Mouse (Mus musculus): ENCODE data around the gene Abat. TPM values are rescaled to one million over a fixed set of nuclear protein-coding genes. Genes with fewer than 3 reads are reported as not detected.

The Abat gene
- polyA plus RNA-seq, 1 experiment from 2014 or later, result 106 TPM

- H3K4me2 ChIP-seq (ENCODE audit: low read length), result no peak overlapping the region
- H3K27ac ChIP-seq (ENCODE audit: low read depth, low read length), result no peak overlapping the region
- peaks cover 21% of the 10 kb centered on the region for H3K4me1 ChIP-seq (ENCODE audit: control insufficient read depth, insufficient read depth, low read depth, low read length)
- no peak for ATAC-seq
- no peak overlapping the region for H3K4me3 ChIP-seq (ENCODE audit: low read length)
- no peak overlapping the region for H3K9ac ChIP-seq (ENCODE audit: low read depth, low read length)
- no peaks in the 10 kb centered on the region for H3K9me3 ChIP-seq (ENCODE audit: control insufficient read depth, low read length)
- 74% methylated on average over 7 of the region's 7 CpGs for WGBS
- H3K27me3 ChIP-seq (replicated peaks; ENCODE audit: control insufficient read depth, insufficient read depth, low read length), result no peaks in the 10 kb centered on the region
- H3K36me3 ChIP-seq (ENCODE audit: control insufficient read depth, insufficient read depth, low read length), result no peaks in the 10 kb centered on the region
Observed at GRCm38 (mm10) chr16:8525877-8526276, 12.6 kb downstream of the Abat start.

DNA sequence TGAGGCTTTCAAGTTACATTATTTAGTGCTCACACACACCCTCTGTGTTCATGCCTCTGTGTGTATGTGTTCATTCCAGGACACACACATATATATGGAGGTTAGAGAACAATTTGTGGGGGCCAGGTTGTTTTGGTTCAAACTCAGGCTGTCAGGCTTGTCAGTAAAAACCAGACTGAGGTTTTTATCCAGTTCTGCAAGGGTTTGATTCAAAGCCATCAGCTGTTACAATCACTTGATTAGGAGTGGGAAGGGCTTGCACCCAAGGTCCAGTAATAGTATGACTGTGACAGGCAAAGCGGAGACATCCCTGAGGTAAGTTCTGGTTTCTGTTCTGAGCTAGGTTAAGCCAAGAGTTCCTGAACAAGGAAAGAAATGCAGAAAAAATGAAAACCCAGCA is 16.2 kb downstream of the Abat start:
- ATAC-seq, result no peak
- Histone ChIP-seq H3K9me3 (ENCODE audit: control insufficient read depth, low read length) (no peaks in the 10 kb centered on the region), H3K4me1 (ENCODE audit: control insufficient read depth, insufficient read depth, low read depth, low read length) (peaks cover 2% of the 10 kb centered on the region), H3K9ac (ENCODE audit: low read depth, low read length) (no peak overlapping the region), H3K27ac (ENCODE audit: low read depth, low read length) (no peak overlapping the region; the same call in 1 of the 2 replicates), H3K27me3 (replicated peaks; ENCODE audit: control insufficient read depth, insufficient read depth, low read length) (no peaks in the 10 kb centered on the region), H3K4me3 (ENCODE audit: low read length) (no peak overlapping the region), H3K36me3 (ENCODE audit: control insufficient read depth, insufficient read depth, low read length) (no peaks in the 10 kb centered on the region), H3K4me2 (ENCODE audit: low read length) (no peak overlapping the region)
- 93% methylated on average over 1 of the region's 1 CpGs for WGBS

GRCm38 (mm10) chr16:8530018-8530417 is 16.8 kb downstream of the Abat start:
- Histone ChIP-seq H3K9me3 (ENCODE audit: control insufficient read depth, low read length) (no peaks in the 10 kb centered on the region), H3K27ac (ENCODE audit: low read depth, low read length) (no peak overlapping the region; the same call in 1 of the 2 replicates), H3K4me2 (ENCODE audit: low read length) (no peak overlapping the region), H3K36me3 (ENCODE audit: control insufficient read depth, insufficient read depth, low read length) (no peaks in the 10 kb centered on the region), H3K4me3 (ENCODE audit: low read length) (no peak overlapping the region), H3K4me1 (ENCODE audit: control insufficient read depth, insufficient read depth, low read depth, low read length) (peaks cover under 1% of the 10 kb centered on the region; the same call in 1 of the 2 replicates), H3K27me3 (replicated peaks; ENCODE audit: control insufficient read depth, insufficient read depth, low read length) (no peaks in the 10 kb centered on the region), H3K9ac (ENCODE audit: low read depth, low read length) (no peak overlapping the region)
- ATAC-seq, result no peak
- WGBS, result 67% methylated on average over 14 of the region's 14 CpGs

DNA sequence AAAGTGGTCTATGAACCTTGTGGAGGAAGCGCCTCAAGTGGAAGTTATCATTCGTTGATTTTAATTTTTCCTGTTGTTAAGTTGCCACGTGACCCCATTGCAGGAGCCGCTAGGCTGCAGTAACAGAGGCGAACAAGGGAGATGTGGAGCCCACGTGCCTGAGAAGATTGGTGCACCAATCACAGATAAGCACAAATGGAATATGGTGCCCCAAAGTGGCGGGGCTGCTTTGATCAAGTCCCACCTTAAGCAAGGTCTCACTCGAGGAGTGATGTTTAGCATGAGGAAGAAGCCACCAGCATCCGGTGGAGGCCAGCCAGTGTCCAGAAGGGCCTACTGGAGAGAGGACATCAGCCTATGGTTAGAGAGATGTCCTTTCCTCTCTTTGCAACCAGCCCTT is 19.2 kb downstream of the Abat start:
- H3K27me3 ChIP-seq (replicated peaks; ENCODE audit: control insufficient read depth, insufficient read depth, low read length), result no peaks in the 10 kb centered on the region
- H3K4me1 ChIP-seq (ENCODE audit: control insufficient read depth, insufficient read depth, low read depth, low read length), result peaks cover 2% of the 10 kb centered on the region; the same call in 1 of the 2 replicates
- H3K27ac ChIP-seq (ENCODE audit: low read depth, low read length), result no peak overlapping the region
- H3K9ac ChIP-seq (ENCODE audit: low read depth, low read length), result no peak overlapping the region
- no peaks in the 10 kb centered on the region for H3K36me3 ChIP-seq (ENCODE audit: control insufficient read depth, insufficient read depth, low read length)
- 91% methylated on average over 9 of the region's 9 CpGs for WGBS
- H3K4me3 ChIP-seq (ENCODE audit: low read length), result no peak overlapping the region
- H3K9me3 ChIP-seq (ENCODE audit: control insufficient read depth, low read length), result no peaks in the 10 kb centered on the region
- H3K4me2 ChIP-seq (ENCODE audit: low read length), result no peak overlapping the region
- no peak for ATAC-seq

- no peaks in the 10 kb centered on the region for H3K27me3 ChIP-seq (replicated peaks; ENCODE audit: control insufficient read depth, insufficient read depth, low read length)
- H3K4me1 ChIP-seq (ENCODE audit: control insufficient read depth, insufficient read depth, low read depth, low read length), result peaks cover 2% of the 10 kb centered on the region
- H3K4me2 ChIP-seq (ENCODE audit: low read length), result no peak overlapping the region
- no peaks in the 10 kb centered on the region for H3K9me3 ChIP-seq (ENCODE audit: control insufficient read depth, low read length)
- WGBS, result 81% methylated on average over 7 of the region's 7 CpGs
- no peak for ATAC-seq
- H3K36me3 ChIP-seq (ENCODE audit: control insufficient read depth, insufficient read depth, low read length), result no peaks in the 10 kb centered on the region
- H3K27ac ChIP-seq (ENCODE audit: low read depth, low read length), result no peak overlapping the region
- no peak overlapping the region for H3K4me3 ChIP-seq (ENCODE audit: low read length)
- H3K9ac ChIP-seq (ENCODE audit: low read depth, low read length), result no peak overlapping the region
Observed at GRCm38 (mm10) chr16:8532894-8533293, 19.7 kb downstream of the Abat start.

- H3K4me3 ChIP-seq (ENCODE audit: low read length), result no peak overlapping the region
- peaks cover 3% of the 10 kb centered on the region for H3K4me1 ChIP-seq (ENCODE audit: control insufficient read depth, insufficient read depth, low read depth, low read length)
- no peak overlapping the region for H3K4me2 ChIP-seq (ENCODE audit: low read length)
- H3K36me3 ChIP-seq (ENCODE audit: control insufficient read depth, insufficient read depth, low read length), result no peaks in the 10 kb centered on the region
- H3K27me3 ChIP-seq (replicated peaks; ENCODE audit: control insufficient read depth, insufficient read depth, low read length), result no peaks in the 10 kb centered on the region
- 95% methylated on average over 6 of the region's 6 CpGs for WGBS
- no peak overlapping the region for H3K27ac ChIP-seq (ENCODE audit: low read depth, low read length)
- ATAC-seq, result no peak
- H3K9ac ChIP-seq (ENCODE audit: low read depth, low read length), result no peak overlapping the region
- H3K9me3 ChIP-seq (ENCODE audit: control insufficient read depth, low read length), result no peaks in the 10 kb centered on the region
Observed at GRCm38 (mm10) chr16:8533477-8533876, 20.2 kb downstream of the Abat start.

DNA sequence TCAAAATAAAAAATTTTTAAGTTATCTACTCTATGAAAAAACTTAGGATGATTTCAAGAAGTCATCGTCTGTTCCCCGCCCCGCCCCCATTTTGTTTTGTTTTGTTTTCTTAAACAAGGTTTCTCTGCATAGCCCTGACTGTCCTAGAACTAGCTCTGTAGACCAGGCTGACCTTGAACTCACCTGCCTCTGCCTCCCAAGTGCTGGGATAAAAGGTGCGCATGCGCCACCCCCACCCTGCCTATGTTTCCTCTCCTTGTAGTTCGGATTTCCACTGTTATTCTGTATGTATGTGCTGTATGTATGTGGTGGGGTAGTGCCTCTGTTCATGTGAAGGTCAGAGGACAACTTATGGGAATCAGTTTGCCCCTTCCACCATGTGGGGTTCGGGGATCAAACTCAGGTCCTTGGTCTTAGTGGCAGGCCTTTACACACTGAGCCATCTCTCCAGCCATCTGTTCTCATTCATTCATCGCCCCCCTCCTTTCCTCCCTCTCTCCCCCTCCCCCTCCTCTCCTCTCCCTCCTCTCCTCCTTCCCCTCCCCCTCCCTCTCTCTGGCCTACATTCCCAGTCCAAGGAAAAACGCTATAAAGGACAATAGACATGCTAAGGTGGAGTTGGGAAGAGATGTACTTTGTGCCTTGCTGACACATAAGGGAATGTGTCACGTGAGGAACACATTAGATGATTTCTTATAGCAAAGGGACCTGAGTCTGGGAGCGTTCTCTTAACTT is 21.4 kb downstream of the Abat start:
- H3K27me3 ChIP-seq (replicated peaks; ENCODE audit: control insufficient read depth, insufficient read depth, low read length), result no peaks in the 10 kb centered on the region
- no peaks in the 10 kb centered on the region for H3K36me3 ChIP-seq (ENCODE audit: control insufficient read depth, insufficient read depth, low read length)
- WGBS, result 83% methylated on average over 11 of the region's 11 CpGs
- no peak overlapping the region for H3K4me2 ChIP-seq (ENCODE audit: low read length)
- H3K9me3 ChIP-seq (ENCODE audit: control insufficient read depth, low read length), result no peaks in the 10 kb centered on the region
- no peak for ATAC-seq
- no peak overlapping the region for H3K4me3 ChIP-seq (ENCODE audit: low read length)
- H3K9ac ChIP-seq (ENCODE audit: low read depth, low read length), result no peak overlapping the region
- H3K27ac ChIP-seq (ENCODE audit: low read depth, low read length), result no peak overlapping the region
- peaks cover 15% of the 10 kb centered on the region for H3K4me1 ChIP-seq (ENCODE audit: control insufficient read depth, insufficient read depth, low read depth, low read length)

GRCm38 (mm10) chr16:8535411-8535810 is 22.2 kb downstream of the Abat start:
- no peak overlapping the region for H3K4me3 ChIP-seq (ENCODE audit: low read length)
- no peak for ATAC-seq
- no peaks in the 10 kb centered on the region for H3K9me3 ChIP-seq (ENCODE audit: control insufficient read depth, low read length)
- H3K9ac ChIP-seq (ENCODE audit: low read depth, low read length), result no peak overlapping the region
- no peak overlapping the region for H3K27ac ChIP-seq (ENCODE audit: low read depth, low read length)
- H3K4me1 ChIP-seq (ENCODE audit: control insufficient read depth, insufficient read depth, low read depth, low read length), result peaks cover 23% of the 10 kb centered on the region
- 69% methylated on average over 6 of the region's 6 CpGs for WGBS
- no peaks in the 10 kb centered on the region for H3K36me3 ChIP-seq (ENCODE audit: control insufficient read depth, insufficient read depth, low read length)
- H3K27me3 ChIP-seq (replicated peaks; ENCODE audit: control insufficient read depth, insufficient read depth, low read length), result no peaks in the 10 kb centered on the region
- H3K4me2 ChIP-seq (ENCODE audit: low read length), result no peak overlapping the region

- no peaks in the 10 kb centered on the region for H3K27me3 ChIP-seq (replicated peaks; ENCODE audit: control insufficient read depth, insufficient read depth, low read length)
- H3K9me3 ChIP-seq (ENCODE audit: control insufficient read depth, low read length), result no peaks in the 10 kb centered on the region
- WGBS, result 12% methylated on average over 9 of the region's 9 CpGs
- H3K27ac ChIP-seq (ENCODE audit: low read depth, low read length), result peak overlapping the region; percentile 83
- H3K9ac ChIP-seq (ENCODE audit: low read depth, low read length), result peak overlapping the region; percentile 29
- no peak overlapping the region for H3K4me3 ChIP-seq (ENCODE audit: low read length)
- H3K4me2 ChIP-seq (ENCODE audit: low read length), result peak overlapping the region; percentile 26; the same call in 1 of the 2 replicates
- no peaks in the 10 kb centered on the region for H3K36me3 ChIP-seq (ENCODE audit: control insufficient read depth, insufficient read depth, low read length)
- peaks cover 37% of the 10 kb centered on the region for H3K4me1 ChIP-seq (ENCODE audit: control insufficient read depth, insufficient read depth, low read depth, low read length)
- ATAC-seq, result peak; percentile 87
Observed at GRCm38 (mm10) chr16:8539150-8539865, 26.1 kb downstream of the Abat start.

Measured in hindbrain, embryonic 16.5 days (tissue).